Mouse (Mus musculus) MEL (cell line): Measurements from ENCODE around the gene Gsg1l.

Experiments
- CHD2 ChIP-seq: IDR thresholded peaks from 2 replicates; pipeline ENCODE4 v1.6.1; 2011; ENCODE audit warnings: low read length, improper control_type of control experiment
- CTCF ChIP-seq, 3 experiments: IDR thresholded peaks in 2 of 3; conservative IDR thresholded peaks in 1 of 3; 2 replicates each; pipeline ENCODE4 v1.5.1; 2011 to 2012; ENCODE audit warnings: low read length in 3 of 3, low read depth in 2 of 3, mild to moderate bottlenecking in 2 of 3, improper control_type of control experiment in 1 of 3, inconsistent platforms in 1 of 3, mixed read lengths in 1 of 3, moderate library complexity in 1 of 3; ENCODE audit not compliant: control insufficient read depth in 1 of 3, insufficient read depth in 1 of 3, poor library complexity in 1 of 3, severe bottlenecking in 1 of 3
- E2F4 ChIP-seq: IDR thresholded peaks from 2 replicates; pipeline ENCODE4 v1.6.1; 2011; ENCODE audit warnings: low read depth, low read length, improper control_type of control experiment, borderline replicate concordance
- GATA1 ChIP-seq: IDR thresholded peaks from 2 replicates; pipeline ENCODE4 v1.6.1; 2011; ENCODE audit warnings: low read depth, low read length, improper control_type of control experiment
- MXI1 ChIP-seq: IDR thresholded peaks from 2 replicates; pipeline ENCODE4 v1.6.1; 2011; ENCODE audit warnings: mild to moderate bottlenecking, low read depth, low read length, improper control_type of control experiment
- POLR2A ChIP-seq, 2 experiments: IDR thresholded peaks; 2 replicates each; pipeline ENCODE4 v1.6.1; 2011 to 2012; ENCODE audit warnings: low read length in 2 of 2, mild to moderate bottlenecking in 2 of 2, control low read depth in 1 of 2, improper control_type of control experiment in 1 of 2, low read depth in 1 of 2, moderate library complexity in 1 of 2; ENCODE audit not compliant: control insufficient read depth in 1 of 2, insufficient read depth in 1 of 2, poor library complexity in 1 of 2
- POLR2AphosphoS2 ChIP-seq: IDR thresholded peaks from 2 replicates; pipeline ENCODE4 v1.6.1; 2011; ENCODE audit warnings: low read length, improper control_type of control experiment
- UBTF ChIP-seq: IDR thresholded peaks from 2 replicates; pipeline ENCODE4 v1.6.1; 2012; ENCODE audit warnings: low read depth, mild to moderate bottlenecking, inconsistent platforms, low read length, improper control_type of control experiment, moderate library complexity, borderline replicate concordance; ENCODE audit not compliant: insufficient read depth
- USF1 ChIP-seq: IDR thresholded peaks from 2 replicates; pipeline ENCODE4 v1.6.1; 2014; ENCODE audit warnings: low read depth, mild to moderate bottlenecking, inconsistent platforms, low read length, improper control_type of control experiment, moderate library complexity
- ZKSCAN1 ChIP-seq: IDR thresholded peaks from 2 replicates; pipeline ENCODE4 v1.6.1; 2012; ENCODE audit warnings: low read depth, mild to moderate bottlenecking, inconsistent platforms, low read length, improper control_type of control experiment, moderate library complexity

DNA sequence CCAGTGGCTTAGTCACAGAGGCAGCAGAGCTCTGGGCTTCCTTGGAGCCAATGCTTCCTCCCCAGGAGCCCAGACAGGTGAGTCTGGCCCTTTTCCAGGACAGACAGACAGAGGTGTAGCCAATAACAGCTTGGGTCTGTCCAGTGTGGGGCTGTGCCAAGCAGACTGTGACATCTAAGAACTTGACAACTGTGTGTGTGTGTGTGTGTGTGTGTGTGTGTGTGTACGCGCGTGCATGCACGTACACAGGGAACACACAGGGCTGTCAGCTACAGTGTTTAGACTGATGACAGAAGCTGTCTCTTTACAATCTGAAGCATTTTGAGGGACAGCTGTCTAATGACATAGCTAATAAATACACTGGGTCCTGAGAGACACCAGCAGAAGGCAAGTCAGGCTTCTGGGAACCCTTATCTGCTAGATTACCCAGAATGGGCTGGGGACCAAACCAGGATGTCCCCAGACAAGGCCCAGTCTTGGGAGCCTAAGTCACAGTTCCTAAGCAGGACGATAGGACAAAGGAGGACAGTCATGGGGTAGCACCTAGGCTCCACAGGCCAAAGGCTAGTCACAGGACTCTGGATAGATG is 42.9 kb downstream of the Gsg1l start:
- 0 out of 2 replicates have a peak, but pooled peaks have one; percentile 75 for TF ChIP-seq UBTF
- no peak for TF ChIP-seq POLR2AphosphoS2
- no peak for TF ChIP-seq USF1
- no peak for TF ChIP-seq POLR2A (IDR thresholded peaks at IDR 0.05; ENCODE audit: control insufficient read depth in 1 of 2, insufficient read depth in 1 of 2, low read depth in 1 of 2, low read length in 2 of 2, poor library complexity in 1 of 2)
- TF ChIP-seq GATA1, result peak; percentile 74
- no peak for TF ChIP-seq E2F4
- TF ChIP-seq CTCF (IDR thresholded peaks at IDR 0.05 in 2 of 3, conservative IDR thresholded peaks at IDR 0.05 in 1 of 3; ENCODE audit: control insufficient read depth in 1 of 3, insufficient read depth in 1 of 3, low read depth in 2 of 3, low read length in 3 of 3, poor library complexity in 1 of 3, severe bottlenecking in 1 of 3), result no peak
- TF ChIP-seq MXI1, result 0 out of 2 replicates have a peak, but pooled peaks have one; percentile 30
- TF ChIP-seq CHD2, result no peak
- TF ChIP-seq ZKSCAN1, result no peak
